Mouse (Mus musculus) thymus, adult 2 months (tissue): Measurements from ENCODE around the gene Kiz. TPM values are rescaled to one million over a fixed set of nuclear protein-coding genes. Genes with fewer than 3 reads are reported as not detected.

ENCODE experiments used
- DNase-seq: peaks from one replicate; pipeline ENCODE4 v3.0.0; 2021
- H3K27ac ChIP-seq: fragments of 200-500 bp; 2 replicates; pipeline ENCODE4 v1.5.1; 2012; ENCODE audit warnings: low read length, control low read depth; ENCODE audit not compliant: control insufficient read depth, insufficient read depth
- H3K27me3 ChIP-seq: fragments of 200-500 bp; 2 replicates; pipeline ENCODE4 v1.6.1; 2012; ENCODE audit warnings: mild to moderate bottlenecking, low read length, moderate library complexity, mixed read lengths; ENCODE audit not compliant: control insufficient read depth, insufficient read depth
- H3K36me3 ChIP-seq: fragments of 200-500 bp; 2 replicates; pipeline ENCODE4 v1.6.1; 2012; ENCODE audit warnings: mild to moderate bottlenecking, low read length, moderate library complexity; ENCODE audit not compliant: control insufficient read depth, insufficient read depth
- H3K4me1 ChIP-seq: fragments of 200-500 bp; replicated peaks from 2 replicates; pipeline ENCODE4 v1.6.1; 2012; ENCODE audit warnings: low read length; ENCODE audit not compliant: control insufficient read depth, insufficient read depth
- H3K4me3 ChIP-seq: fragments of 200-500 bp; 2 replicates; pipeline ENCODE4 v1.5.1; 2012; ENCODE audit warnings: mild to moderate bottlenecking, low read length, control low read depth, moderate library complexity; ENCODE audit not compliant: control insufficient read depth, insufficient read depth
- CTCF ChIP-seq: fragments of 200-500 bp; IDR thresholded peaks from 2 replicates; pipeline ENCODE4 v1.5.1; 2012; ENCODE audit warnings: mild to moderate bottlenecking, control low read depth, low read length, moderate library complexity, borderline replicate concordance; ENCODE audit not compliant: control insufficient read depth, poor library complexity, insufficient read depth; ENCODE audit errors: extremely low read depth
- POLR2A ChIP-seq: fragments of 200-500 bp; IDR thresholded peaks from 2 replicates; pipeline ENCODE4 v1.6.1; 2012; ENCODE audit warnings: mild to moderate bottlenecking, low read length, control low read depth, moderate library complexity; ENCODE audit not compliant: control insufficient read depth, poor library complexity, insufficient read depth; ENCODE audit errors: extremely low read depth
- WGBS: fragments of 180-500 bp; shearing (Covaris S2); methylation state at CpG from one replicate; pipeline ENCODE4 v1.1.7; 2018; 5-methylcytosine and 5-hydroxymethylcytosine counted together
- polyA plus RNA-seq: library from polyadenylated mRNA; depleted of rRNA; stranded (reverse); fragments of >200 nt; gene quantifications from 2 replicates; pipeline ENCODE4 v1.2.3, GENCODE M21; 2012

The Kiz gene
- polyA plus RNA-seq, 1 experiment = 3.7 TPM

DNA sequence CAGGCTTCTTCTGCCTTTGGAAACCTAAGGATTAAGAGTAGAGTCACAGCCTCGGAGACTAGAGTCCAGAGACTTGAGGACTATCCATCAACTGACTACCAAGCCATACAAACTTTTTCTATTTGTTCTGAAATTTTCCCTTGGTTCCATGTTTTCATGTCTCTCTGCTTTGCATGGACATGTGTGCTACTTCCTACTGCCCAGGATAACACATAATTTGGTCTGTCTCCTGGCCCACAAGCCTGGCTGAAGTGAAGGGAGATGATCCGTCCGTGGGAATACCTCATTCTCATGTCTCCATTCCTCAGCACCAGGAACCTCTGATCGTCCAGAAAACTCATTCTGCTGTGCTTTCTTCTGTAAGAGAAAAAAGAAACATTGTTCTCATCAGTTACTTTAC is 27.7 kb upstream of the Kiz start:
- no peak for DNase-seq
- Histone ChIP-seq H3K4me1 (no peaks in the 10 kb centered on the region), H3K27ac (no peak overlapping the region), H3K4me3 (no peak overlapping the region), H3K36me3 (no peaks in the 10 kb centered on the region), H3K27me3 (0 out of 2 replicates have a peak, but pooled peaks cover 6% of the 10 kb centered on the region)
- TF ChIP-seq CTCF = no peak
- TF ChIP-seq POLR2A = no peak
- WGBS = 91% methylated on average over 4 of the region's 4 CpGs

DNA sequence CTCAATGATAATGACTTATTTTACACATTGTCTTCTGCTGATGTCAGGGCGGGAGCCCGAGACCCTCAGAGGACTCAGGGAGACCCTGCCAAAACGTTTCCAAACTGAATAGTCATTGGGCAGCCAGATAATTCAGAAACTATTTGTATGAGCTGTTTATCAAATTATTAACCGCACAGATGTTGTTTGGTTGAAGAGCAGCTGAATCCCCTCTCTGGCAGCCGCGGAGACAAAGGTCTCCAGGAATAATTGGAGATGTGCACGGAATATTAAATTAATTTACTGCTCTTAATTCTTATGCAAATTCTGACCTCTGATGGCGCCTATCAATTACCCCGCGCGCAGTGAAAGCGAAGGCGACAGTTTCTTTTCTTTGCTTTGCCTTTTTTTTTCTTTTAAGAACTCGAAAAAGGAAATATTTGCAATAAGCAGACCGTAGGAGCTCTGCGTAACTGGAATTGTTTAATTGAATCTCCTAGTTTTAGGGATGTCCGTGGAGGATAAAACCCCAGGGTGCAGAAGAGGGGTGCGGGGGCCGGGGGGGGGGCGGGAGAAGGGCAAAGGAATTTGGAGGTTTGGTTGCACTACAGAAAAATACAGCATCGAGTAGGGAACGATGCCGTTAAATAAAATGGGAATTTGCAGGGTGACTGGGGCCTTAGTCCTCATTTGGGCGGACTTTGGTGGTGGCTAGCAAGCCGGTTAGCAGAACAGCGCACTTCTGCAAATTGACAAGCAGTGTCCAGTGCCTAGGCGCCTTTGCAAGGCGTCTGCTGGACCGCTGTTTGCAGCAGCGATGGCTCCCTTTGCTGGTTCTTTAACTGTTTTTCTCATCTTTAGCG is 22.2 kb upstream of the Kiz start:
- DNase-seq = no peak
- H3K4me3 ChIP-seq = no peak overlapping the region
- H3K36me3 ChIP-seq = no peaks in the 10 kb centered on the region
- no peak for TF ChIP-seq CTCF
- no peak for TF ChIP-seq POLR2A
- 13% methylated on average over 31 of the region's 31 CpGs for WGBS
- no peak overlapping the region for H3K27ac ChIP-seq
- H3K27me3 ChIP-seq = peaks cover 32% of the 10 kb centered on the region
- no peaks in the 10 kb centered on the region for H3K4me1 ChIP-seq

DNA sequence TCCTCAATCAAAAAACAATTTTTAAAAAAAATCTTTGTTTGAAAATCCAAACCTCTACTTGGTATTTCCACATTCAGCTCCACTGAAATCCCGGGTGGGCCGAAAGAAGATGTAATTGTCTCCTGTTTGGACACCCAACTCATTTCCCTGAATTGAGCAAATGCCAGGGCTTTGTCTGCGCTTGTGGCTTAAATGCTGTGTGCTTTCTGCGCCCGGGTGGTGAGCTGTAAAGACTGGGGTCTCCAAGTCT is 21.7 kb upstream of the Kiz start:
- Histone ChIP-seq H3K4me1 (no peaks in the 10 kb centered on the region), H3K36me3 (no peaks in the 10 kb centered on the region), H3K27ac (no peak overlapping the region), H3K27me3 (peaks cover 38% of the 10 kb centered on the region), H3K4me3 (no peak overlapping the region)
- TF ChIP-seq POLR2A = no peak
- TF ChIP-seq CTCF = no peak
- 7% methylated on average over 5 of the region's 5 CpGs for WGBS
- no peak for DNase-seq

DNA sequence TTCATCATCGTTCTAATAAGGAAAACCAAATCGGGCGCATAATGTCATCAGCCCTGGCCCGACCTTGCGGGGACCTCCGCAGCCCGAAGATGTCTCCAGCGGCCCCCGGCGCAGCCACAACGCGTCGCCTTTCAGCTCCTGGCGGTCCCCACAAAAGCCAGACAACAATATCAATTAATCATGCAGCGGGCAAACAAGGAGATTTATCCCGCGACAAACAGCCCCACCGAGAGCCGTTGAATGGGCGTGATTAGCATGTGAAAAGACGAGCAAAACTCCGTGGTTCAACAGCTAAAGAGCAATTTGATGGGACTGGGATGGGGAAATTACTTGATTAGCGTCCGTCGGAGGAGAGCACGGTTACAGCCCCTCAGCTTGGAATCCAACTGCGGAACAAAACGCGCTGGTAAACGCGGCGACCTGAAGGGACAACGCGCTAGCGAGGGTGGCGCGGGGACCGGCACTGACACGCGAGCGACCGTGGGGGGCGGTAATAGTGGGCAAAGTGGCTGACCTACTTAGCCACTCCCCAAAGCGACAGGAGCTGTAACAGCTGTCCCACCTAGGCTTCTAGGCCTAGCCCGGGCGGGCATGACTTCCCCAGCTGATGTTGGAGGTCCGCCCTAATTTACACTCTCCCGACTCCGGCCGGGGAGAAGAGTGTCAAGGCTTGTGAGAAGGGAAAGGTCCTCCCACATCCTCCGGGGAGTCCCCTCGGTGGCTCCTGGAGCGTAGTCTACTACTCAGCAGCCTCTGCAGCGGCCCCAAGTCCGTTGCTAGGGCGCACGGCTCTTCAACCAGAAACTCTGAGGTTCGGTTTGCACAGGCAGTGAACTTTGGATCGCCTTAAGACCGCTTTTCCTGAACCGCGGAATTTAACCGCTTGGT is 21.1 kb upstream of the Kiz start:
- H3K36me3 ChIP-seq = no peaks in the 10 kb centered on the region
- H3K27ac ChIP-seq = no peak overlapping the region
- WGBS = 3% methylated on average over 63 of the region's 63 CpGs
- H3K27me3 ChIP-seq = peaks cover 41% of the 10 kb centered on the region
- H3K4me1 ChIP-seq = no peaks in the 10 kb centered on the region
- H3K4me3 ChIP-seq = no peak overlapping the region
- TF ChIP-seq POLR2A = no peak
- TF ChIP-seq CTCF = no peak
- DNase-seq = no peak

DNA sequence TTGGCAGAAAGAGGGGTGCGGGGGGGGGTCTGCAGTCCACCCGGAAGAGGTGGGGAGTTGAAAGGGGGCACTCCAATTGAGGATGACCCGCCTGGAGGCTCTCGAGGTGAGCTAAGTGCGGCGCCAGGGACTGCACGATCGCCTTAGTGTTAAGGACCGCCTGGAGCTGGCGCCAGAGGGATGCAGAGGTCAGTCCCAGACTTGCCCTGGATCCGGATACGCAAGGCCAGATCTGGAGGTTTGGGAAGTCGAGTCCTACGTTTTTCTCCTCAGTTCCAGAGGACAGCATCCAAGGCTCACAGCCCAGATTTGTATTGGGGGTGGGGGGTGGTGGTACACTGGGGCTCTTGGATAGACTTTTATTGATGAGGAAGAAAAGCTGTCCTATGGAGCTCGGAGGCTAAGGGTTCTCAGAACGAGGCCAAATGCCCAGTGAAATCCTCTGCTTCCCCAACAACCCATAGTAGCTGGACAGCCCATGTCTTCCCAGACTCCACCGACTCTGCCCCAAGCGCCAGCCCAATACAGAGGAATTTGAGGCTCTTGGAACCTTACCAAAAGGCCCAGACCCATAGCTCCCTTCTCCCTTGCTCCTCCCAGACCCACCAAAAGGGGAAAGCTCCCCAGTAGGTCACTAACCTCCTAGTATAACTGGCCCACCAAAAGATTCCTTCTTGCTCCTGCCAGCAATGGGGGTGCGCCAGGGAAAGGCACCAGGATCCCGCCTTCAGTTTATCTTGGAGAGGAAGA is 20.2 kb upstream of the Kiz start:
- TF ChIP-seq CTCF = no peak
- no peak for TF ChIP-seq POLR2A
- H3K4me1 ChIP-seq = no peaks in the 10 kb centered on the region
- H3K36me3 ChIP-seq = no peaks in the 10 kb centered on the region
- 14% methylated on average over 20 of the region's 20 CpGs for WGBS
- DNase-seq = no peak
- no peak overlapping the region for H3K4me3 ChIP-seq
- no peak overlapping the region for H3K27ac ChIP-seq
- peaks cover 41% of the 10 kb centered on the region for H3K27me3 ChIP-seq

DNA sequence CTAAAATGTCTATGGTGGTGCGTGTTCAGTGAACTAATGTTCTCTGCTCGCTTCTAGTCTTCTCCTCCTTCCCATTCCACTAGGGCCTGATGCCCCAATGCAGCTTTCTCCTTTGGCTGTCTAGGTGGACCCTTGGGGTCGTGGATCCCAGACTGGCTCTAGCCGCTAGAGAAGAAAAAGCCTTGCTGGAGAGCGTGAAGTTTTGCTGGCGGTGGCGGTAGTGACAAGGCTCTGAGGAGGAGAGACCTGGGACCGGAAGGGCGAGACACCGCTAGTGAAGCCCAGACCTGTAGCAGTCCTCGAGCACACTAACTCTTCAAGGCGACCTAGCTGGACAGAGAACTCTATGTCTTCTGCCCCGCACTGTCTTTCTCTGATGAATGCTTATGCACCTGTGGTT is 19.4 kb upstream of the Kiz start:
- no peaks in the 10 kb centered on the region for H3K36me3 ChIP-seq
- DNase-seq = no peak
- WGBS = 6% methylated on average over 13 of the region's 13 CpGs
- H3K27me3 ChIP-seq = peaks cover 41% of the 10 kb centered on the region
- no peak for TF ChIP-seq CTCF
- no peak for TF ChIP-seq POLR2A
- no peak overlapping the region for H3K4me3 ChIP-seq
- H3K4me1 ChIP-seq = no peaks in the 10 kb centered on the region
- H3K27ac ChIP-seq = no peak overlapping the region
